Mouse (Mus musculus) embryonic facial prominence, embryonic 13.5 days (tissue): ENCODE data around the gene Eif5. TPM values are rescaled to one million over a fixed set of nuclear protein-coding genes. Genes with fewer than 3 reads are reported as not detected.

ENCODE experiments used
- polyA plus RNA-seq: library from polyadenylated mRNA; unstranded; fragments of >200 nt; fragmentation: Nextera tagmentation; extraction: Ambion mirVana; gene quantifications from 2 replicates; pipeline ENCODE4 v1.2.1, GENCODE M21; 2015

The Eif5 gene
- polyA plus RNA-seq, 1 experiment from 2014 or later, result 586 TPM

Other genes with a start within 250 kb of the Eif5 start
- 33.7 and 34.6 TPM in 2 replicates for gene Cdc42bpb, start 160.3 kb upstream of the Eif5 start, polyA plus RNA-seq
- gene Lbhd2, start 131.2 kb upstream of the Eif5 start, polyA plus RNA-seq, result 2.0 and 3.4 TPM in 2 replicates
- gene Exoc3l4, start 121.0 kb upstream of the Eif5 start, polyA plus RNA-seq, result 10.2 and 12.7 TPM in 2 replicates
- gene Tnfaip2, start 95.5 kb upstream of the Eif5 start, polyA plus RNA-seq, result 8.1 and 10.6 TPM in 2 replicates
- gene Gm266, start 52.2 kb upstream of the Eif5 start, polyA plus RNA-seq, result 9.5 and 12.1 TPM in 2 replicates
- 49.4 and 52.0 TPM in 2 replicates for gene Mark3, start 36.5 kb downstream of the Eif5 start, polyA plus RNA-seq
- gene Ckb, start 134.3 kb downstream of the Eif5 start, polyA plus RNA-seq, result 118 and 135 TPM in 2 replicates
- gene Trmt61a, start 140.1 kb downstream of the Eif5 start, polyA plus RNA-seq, result 12.5 and 13.7 TPM in 2 replicates
- 64.5 and 67.3 TPM in 2 replicates for gene Bag5, start 175.2 kb downstream of the Eif5 start, polyA plus RNA-seq
- gene Apopt1, start 175.2 kb downstream of the Eif5 start, polyA plus RNA-seq, result 57.1 and 66.0 TPM in 2 replicates
- gene Klc1, start 220.8 kb downstream of the Eif5 start, polyA plus RNA-seq, result 113 and 122 TPM in 2 replicates